Mouse (Mus musculus) adrenal gland, adult 18-20 months (tissue): ENCODE measurements around the gene P4ha2. TPM values are rescaled to one million over a fixed set of nuclear protein-coding genes. Genes with fewer than 3 reads are reported as not detected.

Source experiments
- DNase-seq, 2 experiments: peaks; one replicate each; pipeline ENCODE4 v3.0.0; 2021 to 2022; ENCODE audit warnings: low spot score in 2 of 2
- total RNA-seq, 2 experiments: library from RNA; stranded (reverse); gene quantifications; 1 replicate in 1 of 2; 2 replicates in 1 of 2; pipeline ENCODE4 v1.2.3; 2021

Gene P4ha2
- total RNA-seq, 2 experiments from 2014 or later = 40.8 to 64.8 TPM

DNA sequence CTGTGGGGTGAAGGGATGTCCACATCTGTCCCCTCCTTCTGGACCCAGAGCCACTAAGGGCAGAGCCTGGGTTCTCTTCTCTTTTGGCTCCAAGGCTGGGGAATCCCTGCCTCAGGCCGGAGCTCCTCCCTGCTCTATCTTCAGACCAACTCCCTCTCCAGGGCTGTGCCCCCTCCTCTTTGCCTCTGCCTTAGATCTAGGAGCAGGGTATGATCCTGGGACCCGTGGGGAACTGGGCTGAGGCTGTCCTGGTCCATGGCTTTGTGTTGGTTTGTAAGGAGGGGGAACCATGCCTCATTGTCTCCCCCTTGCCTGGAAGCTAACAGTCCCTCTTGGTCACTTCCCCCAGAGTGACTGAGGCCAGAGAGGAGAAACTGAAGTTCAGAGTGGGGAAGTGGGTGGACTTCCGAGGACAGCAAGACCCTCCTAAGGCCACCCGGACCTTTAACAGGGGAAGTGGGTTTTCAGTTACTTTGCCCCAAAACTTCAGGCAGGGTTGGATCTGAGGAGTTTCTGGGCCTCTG, 31.8 kb upstream of the P4ha2 start:
- no peak for DNase-seq

- DNase-seq = peak in 1 of 2 experiments; percentile 51
These were observed 31.1 kb upstream of the P4ha2 start, which contains the start of gene Pdlim4 for GRCm38 (mm10) chr11:54068520-54069371. TSS of gene Pdlim4 (minus strand) at chr11:54069014.

DNA sequence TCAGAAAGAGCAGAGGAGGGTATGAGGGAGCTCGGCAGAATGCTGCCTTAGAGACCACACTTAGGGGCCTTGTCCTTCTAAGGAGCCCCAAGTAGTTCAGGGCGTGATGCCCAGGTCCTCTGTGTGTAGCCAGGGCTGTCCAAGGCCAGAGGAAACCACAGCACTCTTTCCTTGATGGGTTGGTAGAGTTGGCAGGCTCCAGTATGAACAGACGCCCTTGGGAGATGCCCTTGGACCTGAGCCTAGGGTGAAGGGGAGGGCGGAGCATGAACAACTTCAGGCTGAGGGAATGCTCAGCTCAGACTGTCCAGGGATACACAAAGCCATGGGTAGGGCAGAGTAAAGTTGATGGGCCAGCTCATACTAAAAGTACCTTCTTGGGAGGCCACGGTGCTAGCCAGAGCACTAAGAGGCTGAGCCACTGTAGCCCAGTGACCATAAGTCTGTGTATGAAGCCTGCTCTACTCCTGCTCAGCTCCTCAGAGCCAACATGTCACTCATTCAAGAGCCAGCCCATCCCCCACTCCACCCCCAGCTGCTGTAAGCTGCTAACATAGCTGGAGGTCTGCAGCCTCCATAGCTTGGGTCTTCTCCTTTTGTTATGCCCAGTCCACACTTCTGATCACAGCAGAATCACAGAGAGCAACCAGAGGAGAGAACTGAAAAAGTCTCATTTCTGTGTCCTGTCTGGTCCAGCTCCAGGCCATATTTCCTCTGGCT, 28.0 kb upstream of the P4ha2 start:
- DNase-seq = peak; percentile 48 to 59

DNA sequence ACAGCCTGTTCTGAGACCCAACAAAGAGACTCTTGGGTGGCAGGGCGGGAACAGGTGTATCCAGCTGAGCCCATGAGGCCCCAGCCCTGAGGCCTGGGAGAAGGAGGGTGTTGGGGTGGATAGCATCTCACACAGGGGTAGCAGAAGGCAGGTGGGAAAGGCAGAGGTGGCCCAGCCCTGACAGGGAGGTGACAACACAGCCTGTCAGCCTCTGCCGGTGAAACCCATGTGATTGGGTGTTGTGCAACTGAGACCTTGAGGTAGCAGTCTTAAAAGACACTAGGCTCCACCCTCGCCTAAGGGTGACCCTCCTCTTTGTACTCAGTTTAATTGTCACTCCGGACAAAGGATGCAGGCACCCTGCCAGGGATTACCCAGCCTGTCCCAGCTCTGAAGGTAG, 26.6 kb upstream of the P4ha2 start:
- DNase-seq = peak in 1 of 2 experiments; percentile 18

GRCm38 (mm10) chr11:54075353-54075752, 24.5 kb upstream of the P4ha2 start:
- no peak for DNase-seq

- DNase-seq = no peak
These were observed 23.8 kb upstream of the P4ha2 start for GRCm38 (mm10) chr11:54076101-54076500.

- DNase-seq = peak in 1 of 2 experiments; percentile 15
These were observed 19.5 kb upstream of the P4ha2 start for GRCm38 (mm10) chr11:54080435-54080834.

DNA sequence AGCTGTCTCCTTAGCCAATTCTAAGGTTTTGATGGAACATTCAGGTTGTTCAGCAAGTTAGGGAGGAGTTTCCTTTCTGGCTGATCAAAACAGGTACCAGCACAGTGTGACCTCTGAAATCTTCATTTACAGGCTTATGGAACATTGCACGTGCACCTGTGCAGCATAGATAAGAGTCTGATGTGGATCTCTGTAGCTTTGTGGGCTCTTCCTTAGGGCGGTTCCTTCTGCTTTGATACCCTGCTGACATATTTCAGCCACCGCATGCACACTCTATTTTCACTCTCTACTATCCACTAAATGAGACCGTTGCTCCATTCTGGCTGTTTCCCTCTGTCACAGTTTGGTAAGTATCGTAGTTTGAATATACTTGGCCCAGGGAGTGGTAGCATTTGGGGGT, 17.2 kb upstream of the P4ha2 start:
- no peak for DNase-seq

- DNase-seq = no peak
These were observed 14.9 kb upstream of the P4ha2 start for GRCm38 (mm10) chr11:54084976-54085375.

DNA sequence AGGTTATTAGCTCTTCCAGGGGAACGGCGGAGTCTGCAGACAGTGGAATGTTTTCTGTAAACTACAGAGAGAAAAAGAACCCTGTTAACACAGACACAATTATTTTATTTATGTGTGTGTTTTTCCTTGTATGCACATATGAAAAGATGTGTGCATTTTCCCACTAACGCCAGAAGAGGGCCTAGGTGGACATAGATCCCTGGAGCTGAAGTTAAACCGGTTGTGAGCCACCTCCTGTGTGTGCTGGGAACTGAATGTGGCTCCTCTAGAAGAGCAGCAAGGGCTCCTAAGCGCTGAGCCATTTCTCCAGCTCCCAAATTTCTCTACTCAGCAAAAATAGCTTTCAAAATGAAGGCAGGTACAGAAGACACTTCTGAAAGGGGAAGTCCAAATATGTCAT, 14.1 kb upstream of the P4ha2 start:
- no peak for DNase-seq

GRCm38 (mm10) chr11:54088253-54088946, 11.5 kb upstream of the P4ha2 start:
- DNase-seq = no peak

- peak; percentile 83 to 86 for DNase-seq
These were observed 11.0 kb upstream of the P4ha2 start for GRCm38 (mm10) chr11:54088947-54089317.

DNA sequence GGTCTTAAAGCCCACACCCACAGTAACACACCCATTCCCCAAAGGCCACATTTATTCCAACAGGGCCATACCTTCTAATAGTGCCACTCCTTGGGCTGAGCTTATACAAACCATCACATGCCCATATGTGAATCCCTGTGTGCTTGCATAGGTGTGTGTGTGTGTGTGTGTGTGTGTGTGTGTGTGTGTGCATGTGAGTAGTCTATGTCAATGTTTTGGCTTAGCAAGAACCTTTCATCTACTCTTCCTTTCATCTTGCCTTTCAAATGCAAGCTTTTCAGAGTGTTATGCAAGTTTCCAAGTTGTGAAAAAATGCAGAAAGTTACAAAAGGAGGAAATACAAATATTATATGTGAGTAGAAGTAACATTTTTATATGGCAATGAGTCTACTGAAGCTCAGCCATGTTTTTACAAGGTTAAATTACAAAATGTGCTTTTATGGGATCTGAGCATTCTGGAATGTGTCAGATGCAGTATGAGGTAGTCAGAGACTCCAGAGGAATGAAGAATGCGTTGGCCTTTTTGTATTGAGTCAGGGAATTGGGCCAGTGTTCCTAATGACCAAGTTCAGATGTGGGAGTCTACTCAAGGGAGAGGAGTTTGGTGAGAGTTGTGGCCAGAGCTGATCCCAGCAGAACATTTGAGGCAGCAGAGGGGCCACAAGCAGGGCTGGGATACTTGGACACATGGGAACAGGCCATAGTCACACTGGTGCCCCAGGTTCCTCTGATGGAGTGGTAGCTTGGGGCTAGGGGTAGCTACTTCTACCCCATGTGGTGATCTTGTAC, 9.6 kb upstream of the P4ha2 start:
- DNase-seq = no peak

GRCm38 (mm10) chr11:54091726-54092125, 8.2 kb upstream of the P4ha2 start:
- no peak for DNase-seq

DNA sequence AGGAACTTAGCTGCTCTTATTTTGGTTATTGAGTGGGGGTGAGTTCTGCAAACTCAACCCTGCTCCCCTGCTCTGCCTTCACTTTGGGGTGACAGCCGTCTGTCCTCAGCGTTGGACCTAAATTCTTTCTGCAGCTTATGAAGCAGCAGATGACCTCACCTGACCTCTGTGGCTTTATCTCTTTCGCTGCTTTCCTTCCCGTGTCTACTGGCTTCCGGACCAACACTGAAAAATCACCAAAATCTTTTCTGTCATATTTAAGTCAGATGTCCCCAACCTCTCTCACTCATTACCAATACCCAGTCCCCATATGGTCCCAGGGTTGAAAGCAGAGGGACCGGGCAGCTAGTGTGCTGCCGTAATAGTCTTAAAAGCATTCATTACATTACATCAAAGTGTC, 7.7 kb upstream of the P4ha2 start:
- DNase-seq = no peak

GRCm38 (mm10) chr11:54093000-54093399, 6.9 kb upstream of the P4ha2 start:
- DNase-seq = no peak

DNA sequence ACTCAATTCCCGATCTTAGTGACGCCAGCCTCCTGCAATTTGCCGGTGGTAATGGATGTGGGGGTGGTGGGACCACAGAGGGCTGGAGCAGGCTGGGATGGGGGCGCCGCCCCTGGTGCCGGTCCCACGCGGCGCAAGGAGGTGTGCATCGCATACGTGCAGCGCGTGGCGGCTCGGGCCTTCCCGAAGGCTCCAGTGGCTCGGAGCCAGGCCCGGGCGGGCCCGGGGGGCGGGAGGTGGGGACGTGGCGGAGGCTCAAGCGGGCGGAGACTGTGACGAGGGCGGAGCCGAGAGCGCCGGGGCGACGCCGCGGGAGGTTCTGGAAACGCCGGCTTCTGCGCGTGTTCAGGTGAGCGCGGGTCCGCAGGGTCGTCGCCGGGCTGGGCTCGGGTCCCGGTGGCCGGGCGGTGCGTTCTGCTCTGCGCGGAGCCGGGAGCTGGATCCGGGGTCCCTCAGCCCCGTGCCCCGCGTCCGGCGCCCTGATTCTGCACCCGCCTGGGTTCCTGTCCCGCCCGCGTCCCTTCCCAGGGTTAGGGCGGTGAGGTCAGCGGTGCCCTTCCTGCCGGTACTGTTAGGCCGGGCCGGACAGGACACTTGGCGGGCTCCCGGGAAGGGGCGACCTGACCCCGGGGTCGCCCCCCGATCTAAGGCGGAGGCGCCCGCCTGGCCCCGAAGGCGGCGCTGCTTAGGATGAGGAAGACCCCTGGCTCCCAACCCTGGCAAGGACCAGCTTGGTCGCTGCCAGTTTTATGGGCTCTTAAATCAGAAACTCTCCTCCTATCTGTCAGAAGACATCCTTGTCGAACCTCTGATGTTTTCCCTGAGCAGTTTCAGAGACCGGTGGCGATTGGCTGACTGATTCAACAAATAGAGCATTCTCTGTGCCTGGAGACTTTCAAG, 1.0 kb downstream of the P4ha2 start:
- peak; percentile 78 to 80 for DNase-seq

DNA sequence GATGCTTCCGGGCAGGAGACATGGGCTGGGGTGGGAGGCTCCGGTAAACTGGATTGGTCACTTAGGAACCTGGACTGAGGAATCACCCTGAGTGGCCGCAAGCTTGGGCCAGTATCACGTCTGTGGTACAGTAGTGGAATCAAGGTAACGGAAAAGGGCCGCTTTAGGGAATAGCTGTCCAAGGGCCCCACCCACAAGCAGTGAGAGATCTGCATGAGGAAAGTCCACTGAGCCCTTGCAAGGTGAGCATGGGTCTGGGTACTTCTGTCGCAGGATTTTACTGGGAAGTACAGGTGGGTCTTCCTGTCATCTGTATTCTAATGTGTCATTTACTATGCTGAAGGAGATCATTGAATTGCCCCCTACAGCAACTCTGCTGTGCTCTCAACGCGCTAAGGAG, 1.8 kb downstream of the P4ha2 start:
- DNase-seq = no peak

- no peak for DNase-seq
These were observed 3.0 kb downstream of the P4ha2 start for GRCm38 (mm10) chr11:54102706-54103449.
